Mouse (Mus musculus) NIH3T3 (cell line): ENCODE data around the gene Gm38431.

Experiments
- DNase-seq: peaks from one replicate; pipeline ENCODE4 v3.0.0-alpha.2; 2012; ENCODE audit warnings: low read depth

Gene Gm38431

GRCm38 (mm10) chr9:21041308-21041707 lies 50.5 kb downstream of the Gm38431 start:
- DNase-seq = peak; percentile 44

DNA sequence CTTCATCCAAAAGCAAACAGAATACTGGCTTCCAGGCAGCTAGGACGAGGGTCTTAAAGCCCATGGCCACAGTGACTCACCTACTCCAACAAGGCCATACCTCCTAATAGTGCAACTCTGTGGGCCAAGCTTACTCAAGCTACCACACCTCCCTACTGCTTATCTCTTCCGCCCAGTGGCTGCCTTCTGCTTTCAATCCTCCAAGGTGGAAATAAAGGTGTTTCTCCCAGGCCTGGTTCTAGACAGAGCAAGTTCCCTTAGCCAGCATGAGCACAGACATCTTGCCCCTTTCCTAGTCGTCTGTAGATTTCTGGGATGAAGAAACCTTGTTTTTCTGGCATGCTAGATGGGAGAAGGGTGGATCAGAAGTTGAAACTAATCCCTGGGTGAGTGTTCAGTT lies 52.0 kb downstream of the Gm38431 start:
- DNase-seq = no peak

DNA sequence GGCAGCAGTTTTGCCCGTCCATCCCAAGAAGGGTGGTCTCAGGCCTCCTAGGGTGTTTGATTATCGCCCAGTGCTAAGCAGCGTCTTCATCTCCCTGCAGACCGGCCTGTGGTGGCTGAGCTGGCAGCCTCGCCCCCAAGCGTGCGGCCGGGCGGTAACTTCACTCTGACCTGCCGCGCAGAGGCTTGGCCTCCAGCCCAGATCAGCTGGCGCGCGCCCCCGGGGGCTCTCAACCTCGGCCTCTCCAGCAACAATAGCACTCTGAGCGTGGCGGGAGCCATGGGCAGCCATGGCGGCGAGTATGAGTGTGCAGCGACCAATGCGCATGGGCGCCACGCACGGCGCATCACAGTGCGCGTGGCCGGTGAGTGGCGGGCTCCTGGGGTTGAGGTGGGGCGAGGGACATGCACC lies 54.3 kb downstream of the Gm38431 start:
- DNase-seq = no peak

GRCm38 (mm10) chr9:21036666-21037065 lies 55.1 kb downstream of the Gm38431 start:
- DNase-seq = no peak

- no peak for DNase-seq
Measured at GRCm38 (mm10) chr9:21036161-21036560, 55.6 kb downstream of the Gm38431 start.

GRCm38 (mm10) chr9:21035586-21035985 lies 56.2 kb downstream of the Gm38431 start:
- no peak for DNase-seq

GRCm38 (mm10) chr9:21034481-21035085 lies 57.2 kb downstream of the Gm38431 start:
- no peak for DNase-seq

GRCm38 (mm10) chr9:21033136-21033535 lies 58.7 kb downstream of the Gm38431 start:
- DNase-seq = peak; percentile 94

DNA sequence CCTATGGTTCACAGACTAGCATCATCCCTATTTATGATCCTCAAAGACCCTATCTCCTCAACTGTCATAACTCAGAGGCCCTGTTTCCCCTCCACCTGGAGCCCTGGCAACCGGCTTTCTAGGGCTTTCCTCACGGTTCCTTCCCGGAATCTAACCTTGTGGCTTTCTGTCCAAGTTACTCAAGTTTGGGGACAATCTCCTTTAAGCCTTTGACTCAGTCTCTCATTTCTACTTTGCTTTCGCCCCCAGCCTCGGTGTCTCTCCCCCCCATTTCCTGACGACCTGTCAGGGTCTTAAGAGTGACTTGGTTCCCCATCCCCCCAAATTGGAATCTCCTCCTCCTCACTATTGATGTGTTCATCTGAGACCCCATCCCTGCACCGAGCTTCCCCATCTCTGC lies 59.3 kb downstream of the Gm38431 start:
- no peak for DNase-seq

- DNase-seq = peak; percentile 32
Measured at GRCm38 (mm10) chr9:21031896-21032351, 59.9 kb downstream of the Gm38431 start, which contains the start of gene Icam5. Gene Icam5 (plus strand): TSS chr9:21032073.

DNA sequence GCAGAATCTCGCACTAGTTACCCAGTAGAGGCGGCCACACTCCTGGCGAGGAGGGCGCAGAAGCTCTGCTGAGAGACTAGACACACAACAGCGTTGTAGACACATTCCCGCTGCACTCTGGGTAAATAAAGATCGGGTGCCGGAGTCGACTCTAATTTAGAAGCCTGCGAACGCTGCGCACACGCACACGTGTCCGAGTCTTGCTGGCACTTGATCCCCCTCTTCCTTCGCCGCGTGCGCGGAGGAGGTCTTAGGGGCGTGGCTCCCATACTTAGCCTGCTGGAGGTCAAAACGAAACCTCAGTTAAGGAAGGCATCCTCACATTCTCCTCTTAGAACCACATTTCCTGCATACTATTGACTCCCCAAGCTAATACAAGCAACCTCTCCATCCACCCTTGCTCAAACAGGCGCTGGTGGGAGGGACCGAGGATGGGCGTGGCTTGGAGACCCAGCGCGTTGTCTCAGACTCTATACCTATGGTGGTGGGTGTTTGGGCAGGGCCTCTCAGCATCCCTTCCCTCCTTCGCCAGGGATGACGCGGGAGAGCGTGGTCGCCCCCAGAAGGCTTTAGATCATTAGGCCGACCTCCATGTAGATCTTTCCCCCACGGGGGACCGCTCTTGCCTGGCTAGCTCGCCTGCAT lies 60.4 kb downstream of the Gm38431 start:
- DNase-seq = peak; percentile 79

- DNase-seq = peak; percentile 95
Measured at GRCm38 (mm10) chr9:21030781-21031250, 61.0 kb downstream of the Gm38431 start.

DNA sequence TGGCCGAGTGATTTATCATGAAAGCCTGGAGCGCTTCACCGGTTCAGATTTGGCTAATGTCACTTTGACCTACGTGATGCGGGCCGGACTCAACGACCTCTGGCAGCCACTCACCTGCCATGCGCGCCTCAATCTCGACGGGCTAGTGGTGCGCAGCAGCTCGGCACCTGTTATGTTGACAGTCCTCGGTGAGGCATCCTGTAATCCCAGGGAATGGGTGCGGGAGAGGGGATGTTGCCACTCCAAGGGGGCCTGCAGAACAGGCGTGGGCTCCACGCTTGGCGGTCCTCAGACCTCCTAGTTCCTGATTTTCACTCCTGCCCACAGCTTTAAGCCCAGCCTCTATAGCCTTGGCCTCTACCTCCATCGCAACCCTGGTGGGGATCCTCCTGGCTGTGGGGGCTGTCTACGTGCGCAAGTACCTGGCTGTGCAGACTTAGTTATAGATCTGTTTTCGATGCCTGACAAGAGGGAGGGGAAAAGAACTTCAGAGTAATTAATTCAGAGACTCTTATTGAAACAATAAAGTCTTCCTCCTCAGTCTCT lies 61.7 kb downstream of the Gm38431 start:
- DNase-seq = no peak

DNA sequence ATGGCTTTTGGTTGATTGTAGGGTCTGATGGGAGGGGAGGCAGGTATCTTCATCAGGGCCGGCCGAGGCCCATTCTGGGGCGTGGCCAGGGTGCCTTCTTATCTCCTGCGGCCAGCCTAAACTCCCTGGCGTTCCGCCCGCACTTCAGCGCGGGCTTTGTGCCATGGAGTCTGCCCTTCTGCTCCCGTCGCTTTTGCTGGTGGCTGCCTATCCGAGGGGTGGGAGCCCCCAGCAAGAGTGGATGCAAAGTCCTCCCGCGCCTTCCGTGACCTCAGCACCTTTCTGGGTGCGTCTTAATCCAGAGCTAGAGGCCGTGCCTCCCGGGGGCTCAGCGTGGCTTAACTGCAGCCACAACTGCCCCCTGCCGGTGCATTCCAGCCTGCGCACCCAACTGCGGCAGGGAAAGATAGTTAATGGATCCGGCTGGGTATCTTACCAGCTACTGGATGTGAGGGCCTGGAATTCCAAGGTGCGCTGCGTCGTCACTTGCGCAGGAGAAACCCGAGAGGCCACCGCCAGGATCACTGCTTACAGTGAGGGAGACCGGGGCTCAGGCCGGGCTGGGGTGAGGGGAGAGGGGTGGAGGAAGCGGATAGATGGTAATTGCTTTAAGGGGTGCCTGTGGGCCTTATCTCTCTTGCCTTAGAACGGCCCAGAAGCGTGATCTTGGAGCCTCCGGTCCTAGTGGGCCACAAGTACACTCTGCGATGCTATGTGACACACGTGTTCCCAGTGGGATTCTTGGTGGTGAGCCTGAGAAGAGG lies 62.3 kb downstream of the Gm38431 start, which contains the start of gene Icam4:
Gene Icam4, plus strand, starts transcription at position 83 of the 764 bp plus-strand sequence.
- peak; percentile 77 for DNase-seq

DNA sequence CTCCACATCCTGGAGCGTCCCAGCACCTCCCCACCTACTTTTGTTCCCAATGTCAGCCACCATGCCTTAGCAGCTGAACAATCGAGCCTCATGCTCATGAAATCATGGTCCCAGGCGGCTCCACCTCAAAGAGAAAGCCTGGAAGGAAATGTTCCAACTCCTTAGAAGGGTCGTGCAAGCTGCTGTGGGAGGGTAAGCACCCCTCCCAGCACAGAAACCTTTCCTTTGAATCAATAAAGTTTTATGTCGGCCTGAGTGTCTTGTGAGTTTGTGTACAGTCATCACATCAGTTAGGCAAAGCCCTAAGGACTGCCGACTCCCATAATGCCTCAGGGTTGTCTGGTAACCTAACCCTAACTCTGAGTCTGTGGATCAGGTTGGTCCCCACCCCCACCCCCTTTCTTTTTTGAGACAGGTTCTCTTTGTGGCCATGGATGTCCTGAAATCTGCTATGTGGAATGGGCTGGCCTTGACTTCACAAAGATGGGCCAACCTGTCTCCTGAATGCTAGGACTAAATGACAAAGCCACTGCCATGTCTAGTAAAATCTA lies 63.2 kb downstream of the Gm38431 start:
- DNase-seq = no peak

DNA sequence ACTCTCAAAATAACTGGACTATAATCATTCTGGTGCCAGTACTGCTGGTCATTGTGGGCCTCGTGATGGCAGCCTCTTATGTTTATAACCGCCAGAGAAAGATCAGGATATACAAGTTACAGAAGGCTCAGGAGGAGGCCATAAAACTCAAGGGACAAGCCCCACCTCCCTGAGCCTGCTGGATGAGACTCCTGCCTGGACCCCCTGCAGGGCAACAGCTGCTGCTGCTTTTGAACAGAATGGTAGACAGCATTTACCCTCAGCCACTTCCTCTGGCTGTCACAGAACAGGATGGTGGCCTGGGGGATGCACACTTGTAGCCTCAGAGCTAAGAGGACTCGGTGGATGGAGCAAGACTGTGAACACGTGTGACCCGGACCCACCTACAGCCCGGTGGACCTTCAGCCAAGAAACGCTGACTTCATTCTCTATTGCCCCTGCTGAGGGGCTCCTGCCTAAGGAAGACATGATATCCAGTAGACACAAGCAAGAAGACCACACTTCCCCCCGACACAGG lies 64.0 kb downstream of the Gm38431 start:
- DNase-seq = no peak

GRCm38 (mm10) chr9:21026849-21027248 lies 64.9 kb downstream of the Gm38431 start:
- DNase-seq = no peak

DNA sequence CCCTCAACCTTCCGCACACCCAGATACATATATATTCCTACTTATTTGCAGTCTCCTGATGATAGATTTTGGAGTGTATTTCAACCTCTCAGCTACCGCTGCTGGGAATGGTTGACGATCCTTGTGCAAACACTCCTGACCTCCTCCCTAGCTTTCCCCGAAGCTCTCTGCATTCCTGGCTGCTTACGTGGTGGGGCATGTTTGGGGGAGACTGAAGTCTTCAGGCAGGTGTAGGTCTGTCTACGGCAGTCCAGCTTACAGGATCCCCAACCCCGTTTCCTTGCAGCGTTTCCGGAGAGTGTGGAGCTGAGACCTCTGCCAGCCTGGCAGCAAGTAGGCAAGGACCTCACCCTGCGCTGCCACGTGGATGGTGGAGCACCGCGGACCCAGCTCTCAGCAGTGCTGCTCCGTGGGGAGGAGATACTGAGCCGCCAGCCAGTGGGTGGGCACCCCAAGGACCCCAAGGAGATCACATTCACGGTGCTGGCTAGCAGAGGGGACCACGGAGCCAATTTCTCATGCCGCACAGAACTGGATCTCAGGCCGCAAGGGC lies 66.5 kb downstream of the Gm38431 start:
- DNase-seq = no peak

GRCm38 (mm10) chr9:21022726-21023125 lies 69.1 kb downstream of the Gm38431 start:
- DNase-seq = no peak

- no peak for DNase-seq
Measured at GRCm38 (mm10) chr9:21022288-21022687, 69.5 kb downstream of the Gm38431 start.

DNA sequence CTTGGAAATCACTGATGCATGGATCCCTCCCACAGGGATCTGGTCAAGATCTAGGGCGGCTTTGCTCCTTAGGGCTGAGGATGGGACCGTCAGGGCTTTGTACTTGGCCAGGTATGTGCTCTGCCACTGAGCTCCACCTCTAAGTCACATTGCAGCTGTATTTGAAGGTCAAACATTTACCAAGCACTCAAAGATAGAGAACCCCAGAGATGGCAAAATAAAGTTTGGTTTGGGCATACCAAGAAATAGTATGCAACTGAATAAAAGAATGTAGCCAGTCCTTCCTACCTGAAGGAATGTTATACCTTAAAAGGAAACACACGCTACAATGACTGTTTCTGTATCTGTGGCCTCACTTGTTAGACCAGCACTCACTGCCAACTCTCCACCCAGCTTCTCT lies 70.4 kb downstream of the Gm38431 start:
- no peak for DNase-seq

GRCm38 (mm10) chr9:21018600-21018999 lies 73.2 kb downstream of the Gm38431 start:
- no peak for DNase-seq
